Mouse (Mus musculus) limb, embryonic 11.5 days (tissue): ENCODE measurements around the gene Itga7. TPM values are rescaled to one million over a fixed set of nuclear protein-coding genes. Genes with fewer than 3 reads are reported as not detected.

Source experiments
- ATAC-seq: fragments of 200-750 bp; cut with Nextera tagmentation; 2 replicates; pipeline ENCODE4 v1.8.0; 2017; ENCODE audit warnings: low read depth; ENCODE audit not compliant: insufficient number of reproducible peaks, low FRiP score, low TSS enrichment
- DNase-seq: peaks from one replicate; pipeline ENCODE4 v3.0.0-alpha.2; 2015; ENCODE audit warnings: low spot score
- H3K27ac ChIP-seq: fragments of 300-500 bp; sonication (generic); replicated peaks from 2 replicates; pipeline ENCODE4 v1.5.1; 2014; ENCODE audit warnings: low read depth, mild to moderate bottlenecking, low read length
- H3K27me3 ChIP-seq: fragments of 300-500 bp; sonication (generic); 2 replicates; pipeline ENCODE4 v1.6.1; 2014; ENCODE audit warnings: mild to moderate bottlenecking, low read length, mixed read lengths; ENCODE audit not compliant: control insufficient read depth, insufficient read depth
- H3K36me3 ChIP-seq: fragments of 300-500 bp; sonication (generic); 2 replicates; pipeline ENCODE4 v1.6.1; 2014; ENCODE audit warnings: mild to moderate bottlenecking, low read length, moderate library complexity, mixed read lengths; ENCODE audit not compliant: control insufficient read depth, insufficient read depth
- H3K4me1 ChIP-seq: fragments of 300-500 bp; sonication (generic); 2 replicates; pipeline ENCODE4 v1.6.1; 2014; ENCODE audit warnings: low read length, mixed read lengths; ENCODE audit not compliant: control insufficient read depth, insufficient read depth
- H3K4me2 ChIP-seq: fragments of 300-500 bp; sonication (generic); 2 replicates; pipeline ENCODE4 v1.6.1; 2014; ENCODE audit warnings: low read depth, mild to moderate bottlenecking, moderate library complexity; ENCODE audit not compliant: severe bottlenecking
- H3K4me3 ChIP-seq: fragments of 300-500 bp; sonication (generic); 2 replicates; pipeline ENCODE4 v1.5.1; 2014; ENCODE audit warnings: low read depth, low read length
- H3K9ac ChIP-seq: fragments of 300-500 bp; sonication (generic); 2 replicates; pipeline ENCODE4 v1.6.1; 2014; ENCODE audit warnings: mild to moderate bottlenecking, low read length
- H3K9me3 ChIP-seq: fragments of 300-500 bp; sonication (generic); 2 replicates; pipeline ENCODE4 v1.6.1; 2016; ENCODE audit warnings: low read length; ENCODE audit not compliant: control insufficient read depth
- WGBS: fragments of 180-500 bp; shearing (Covaris S2); extraction: QIAGEN DNeasy Blood & Tissue Kit; methylation state at CpG from one replicate; pipeline ENCODE4 v1.1.7; 2014; 5-methylcytosine and 5-hydroxymethylcytosine counted together
- polyA plus RNA-seq: library from polyadenylated mRNA; unstranded; fragments of >200 nt; fragmentation: Nextera tagmentation; extraction: Ambion mirVana; gene quantifications from 2 replicates; pipeline ENCODE4 v1.2.1, GENCODE M21; 2014

Gene Itga7
- polyA plus RNA-seq, 1 experiment from 2014 or later: 0.12 TPM

- no peak for ATAC-seq
- Histone ChIP-seq H3K36me3 (no peaks in the 10 kb centered on the region), H3K9me3 (no peaks in the 10 kb centered on the region), H3K27me3 (no peaks in the 10 kb centered on the region), H3K4me1 (no peaks in the 10 kb centered on the region), H3K27ac (no peak overlapping the region), H3K4me2 (no peak overlapping the region), H3K4me3 (no peak overlapping the region), H3K9ac (no peak overlapping the region)
- no peak for DNase-seq
These were observed 57.4 kb downstream of the Itga7 start for GRCm38 (mm10) chr10:128990994-128991393.

GRCm38 (mm10) chr10:128995796-128996195, 62.2 kb downstream of the Itga7 start:
- H3K4me3 ChIP-seq: no peak overlapping the region
- H3K9me3 ChIP-seq: no peaks in the 10 kb centered on the region
- H3K27me3 ChIP-seq: no peaks in the 10 kb centered on the region
- no peak overlapping the region for H3K4me2 ChIP-seq
- no peak for DNase-seq
- no peaks in the 10 kb centered on the region for H3K4me1 ChIP-seq
- ATAC-seq: peak; percentile 26; the same call in 1 of the 2 replicates
- no peaks in the 10 kb centered on the region for H3K36me3 ChIP-seq
- 100% methylated on average over 1 of the region's 1 CpGs for WGBS
- no peak overlapping the region for H3K9ac ChIP-seq
- no peak overlapping the region for H3K27ac ChIP-seq

- no peaks in the 10 kb centered on the region for H3K4me1 ChIP-seq
- H3K36me3 ChIP-seq: no peaks in the 10 kb centered on the region
- H3K9me3 ChIP-seq: no peaks in the 10 kb centered on the region
- 0 out of 2 replicates have a peak, but pooled peaks have one; percentile 39 for ATAC-seq
- H3K27ac ChIP-seq: no peak overlapping the region
- no peak overlapping the region for H3K9ac ChIP-seq
- no peak overlapping the region for H3K4me3 ChIP-seq
- no peak for DNase-seq
- no peaks in the 10 kb centered on the region for H3K27me3 ChIP-seq
- no peak overlapping the region for H3K4me2 ChIP-seq
- WGBS: 80% methylated on average over 4 of the region's 4 CpGs
These were observed 63.0 kb downstream of the Itga7 start for GRCm38 (mm10) chr10:128996523-128997040.

- 82% methylated on average over 14 of the region's 14 CpGs for WGBS
- Histone ChIP-seq H3K4me2 (no peak overlapping the region), H3K9ac (no peak overlapping the region), H3K36me3 (no peaks in the 10 kb centered on the region), H3K4me3 (no peak overlapping the region), H3K27ac (no peak overlapping the region), H3K9me3 (no peaks in the 10 kb centered on the region), H3K4me1 (no peaks in the 10 kb centered on the region), H3K27me3 (no peaks in the 10 kb centered on the region)
- no peak for ATAC-seq
- DNase-seq: no peak
These were observed 70.7 kb downstream of the Itga7 start for GRCm38 (mm10) chr10:129004032-129004920.

Other genes starting within 250 kb of the Itga7 start
- gene Rab5b, start 237.6 kb upstream of the Itga7 start, polyA plus RNA-seq: 62.4 and 62.5 TPM in 2 replicates
- gene Pmel, start 229.6 kb upstream of the Itga7 start, polyA plus RNA-seq: 0.34 and 0.87 TPM in 2 replicates
- gene Cdk2, start 228.8 kb upstream of the Itga7 start, polyA plus RNA-seq: 151 TPM in 2 replicates
- 5.4 and 6.5 TPM in 2 replicates for gene Dgka, start 189.0 kb upstream of the Itga7 start, polyA plus RNA-seq
- 49.4 and 52.4 TPM in 2 replicates for gene Pym1, start 185.9 kb upstream of the Itga7 start, polyA plus RNA-seq
- gene Mmp19, start 142.9 kb upstream of the Itga7 start, polyA plus RNA-seq: 0.35 and 0.55 TPM in 2 replicates
- gene Dnajc14, start 129.8 kb upstream of the Itga7 start, polyA plus RNA-seq: 33.3 and 37.8 TPM in 2 replicates
- 18.9 and 22.2 TPM in 2 replicates for gene Tmem198b, start 129.4 kb upstream of the Itga7 start, polyA plus RNA-seq
- 285 and 295 TPM in 2 replicates for gene Sarnp, start 116.5 kb upstream of the Itga7 start, polyA plus RNA-seq
- 51.8 and 54.5 TPM in 2 replicates for gene Ormdl2, start 112.2 kb upstream of the Itga7 start, polyA plus RNA-seq
- 17.5 and 18.1 TPM in 2 replicates for gene Gdf11, start 42.1 kb upstream of the Itga7 start, polyA plus RNA-seq
- 425 and 427 TPM in 2 replicates for gene Cd63, start 32.8 kb upstream of the Itga7 start, polyA plus RNA-seq
- 7.7 and 7.8 TPM in 2 replicates for gene Rdh5, start 10.9 kb upstream of the Itga7 start, polyA plus RNA-seq
- gene Bloc1s1, start 9.8 kb upstream of the Itga7 start, polyA plus RNA-seq: 203 and 211 TPM in 2 replicates
- not detected in 2 replicates for gene Mettl7b, start 27.2 kb downstream of the Itga7 start, polyA plus RNA-seq
- gene Olfr9, start 55.6 kb downstream of the Itga7 start, polyA plus RNA-seq: not detected in 2 replicates
- gene Olfr763, start 77.0 kb downstream of the Itga7 start, polyA plus RNA-seq: not detected in 2 replicates
- not detected in 2 replicates for gene Olfr764-ps1, start 106.1 kb downstream of the Itga7 start, polyA plus RNA-seq
- gene Olfr765, start 116.2 kb downstream of the Itga7 start, polyA plus RNA-seq: not detected in 2 replicates
- gene Olfr766-ps1, start 135.2 kb downstream of the Itga7 start, polyA plus RNA-seq: not detected in 2 replicates
- not detected in 2 replicates for gene Olfr767, start 149.1 kb downstream of the Itga7 start, polyA plus RNA-seq
- gene Olfr768, start 165.6 kb downstream of the Itga7 start, polyA plus RNA-seq: not detected in 2 replicates
- gene Olfr769, start 184.0 kb downstream of the Itga7 start, polyA plus RNA-seq: not detected in 2 replicates
- gene Olfr770, start 205.2 kb downstream of the Itga7 start, polyA plus RNA-seq: not detected in 2 replicates
- gene Olfr771, start 230.9 kb downstream of the Itga7 start, polyA plus RNA-seq: not detected in 2 replicates
- gene Olfr772, start 244.1 kb downstream of the Itga7 start, polyA plus RNA-seq: not detected in 2 replicates